Mouse (Mus musculus) cortical plate, adult 2 months (tissue): ENCODE data around the gene Sart3. TPM values are rescaled to one million over a fixed set of nuclear protein-coding genes. Genes with fewer than 3 reads are reported as not detected.
A peak's percentile ranks its signal among the peaks of the same experiment; 100 is the strongest.

Experiments used
- H3K27ac ChIP-seq: fragments of 200-500 bp; 2 replicates; pipeline ENCODE4 v1.5.1; 2012; ENCODE audit warnings: low read length, control low read depth, inconsistent platforms; ENCODE audit not compliant: insufficient read depth
- H3K4me1 ChIP-seq: fragments of 200-500 bp; 2 replicates; pipeline ENCODE4 v1.6.1; 2011; ENCODE audit warnings: low read length; ENCODE audit not compliant: control insufficient read depth, insufficient read depth
- H3K4me3 ChIP-seq: fragments of 200-500 bp; 2 replicates; pipeline ENCODE4 v1.5.1; 2011; ENCODE audit warnings: mild to moderate bottlenecking, low read length, control low read depth; ENCODE audit not compliant: insufficient read depth
- CTCF ChIP-seq: fragments of 200-500 bp; IDR thresholded peaks from 2 replicates; pipeline ENCODE4 v1.5.1; 2011; ENCODE audit warnings: mild to moderate bottlenecking, control low read depth, low read length; ENCODE audit not compliant: insufficient read depth; ENCODE audit errors: extremely low read depth
- POLR2A ChIP-seq: fragments of 200-500 bp; IDR thresholded peaks from 2 replicates; pipeline ENCODE4 v1.6.1; 2011; ENCODE audit warnings: mild to moderate bottlenecking, low read length, control low read depth; ENCODE audit not compliant: insufficient read depth; ENCODE audit errors: extremely low read depth
- polyA plus RNA-seq: library from polyadenylated mRNA; depleted of rRNA; stranded (reverse); fragments of >200 nt; gene quantifications from 2 replicates; pipeline ENCODE4 v1.2.3, GENCODE M21; 2012

Gene Sart3
- polyA plus RNA-seq, 1 experiment: 33.2 TPM

DNA sequence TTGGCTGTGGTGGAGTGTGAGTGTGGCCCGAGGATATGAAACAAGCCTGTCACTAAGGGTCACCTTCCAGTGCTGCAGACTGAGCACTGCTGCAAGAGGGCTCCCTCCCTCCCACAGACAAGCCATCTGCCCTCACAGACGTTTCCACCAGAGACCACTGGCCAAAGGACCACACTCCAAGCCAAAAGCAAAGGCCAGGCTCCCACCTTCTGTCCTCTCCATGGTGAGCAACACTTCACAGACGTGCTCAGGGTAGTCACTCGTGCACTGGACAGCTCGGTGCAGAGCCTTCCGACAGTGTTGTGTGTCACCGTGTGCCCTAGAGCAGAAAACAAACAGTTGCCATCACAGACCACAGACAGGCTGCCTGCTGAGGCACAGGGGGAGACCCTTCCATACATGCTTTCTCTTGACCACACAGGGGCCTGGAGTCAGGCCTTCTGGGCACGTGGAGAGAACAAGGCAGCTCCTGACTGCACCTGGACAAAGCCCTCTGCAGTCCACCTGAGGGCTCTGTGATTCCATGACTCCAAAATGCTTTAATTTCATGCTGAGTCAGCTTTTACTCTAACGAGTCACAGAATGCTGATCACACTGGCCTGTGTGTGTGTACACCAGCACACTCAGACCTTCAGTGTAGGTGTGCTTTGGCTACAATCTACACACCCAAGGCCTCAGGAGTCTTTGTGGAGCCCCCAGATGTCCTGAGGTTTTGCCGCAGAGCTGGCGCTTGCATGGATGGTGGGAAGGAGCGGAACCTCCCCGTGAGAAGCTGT lies 23.6 kb downstream of the Sart3 start:
- H3K4me1 ChIP-seq: no peaks in the 10 kb centered on the region
- no peak overlapping the region for H3K27ac ChIP-seq
- no peak overlapping the region for H3K4me3 ChIP-seq
- TF ChIP-seq CTCF: no peak
- TF ChIP-seq POLR2A: no peak

DNA sequence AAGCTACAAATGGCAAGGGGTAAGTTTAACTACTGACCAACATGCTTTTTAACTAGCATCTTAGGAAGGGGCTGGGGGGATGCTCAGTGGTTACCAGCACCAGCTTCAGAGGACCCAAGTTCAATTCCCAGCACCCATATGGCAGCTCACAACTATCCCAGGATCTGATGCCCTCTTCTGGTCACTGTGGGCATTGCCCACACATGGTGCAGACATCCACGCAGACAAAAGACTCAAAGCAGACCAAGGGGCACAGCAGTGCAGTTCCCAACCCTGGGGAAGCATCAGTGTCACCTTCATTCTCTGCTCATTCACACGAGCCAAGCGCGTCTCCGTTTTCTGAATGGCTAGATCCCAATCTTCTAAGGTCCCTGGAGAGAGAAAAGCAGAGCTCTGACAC lies 24.7 kb downstream of the Sart3 start:
- no peak overlapping the region for H3K27ac ChIP-seq
- H3K4me1 ChIP-seq: no peaks in the 10 kb centered on the region
- TF ChIP-seq POLR2A (no peak), CTCF (no peak)
- no peak overlapping the region for H3K4me3 ChIP-seq

DNA sequence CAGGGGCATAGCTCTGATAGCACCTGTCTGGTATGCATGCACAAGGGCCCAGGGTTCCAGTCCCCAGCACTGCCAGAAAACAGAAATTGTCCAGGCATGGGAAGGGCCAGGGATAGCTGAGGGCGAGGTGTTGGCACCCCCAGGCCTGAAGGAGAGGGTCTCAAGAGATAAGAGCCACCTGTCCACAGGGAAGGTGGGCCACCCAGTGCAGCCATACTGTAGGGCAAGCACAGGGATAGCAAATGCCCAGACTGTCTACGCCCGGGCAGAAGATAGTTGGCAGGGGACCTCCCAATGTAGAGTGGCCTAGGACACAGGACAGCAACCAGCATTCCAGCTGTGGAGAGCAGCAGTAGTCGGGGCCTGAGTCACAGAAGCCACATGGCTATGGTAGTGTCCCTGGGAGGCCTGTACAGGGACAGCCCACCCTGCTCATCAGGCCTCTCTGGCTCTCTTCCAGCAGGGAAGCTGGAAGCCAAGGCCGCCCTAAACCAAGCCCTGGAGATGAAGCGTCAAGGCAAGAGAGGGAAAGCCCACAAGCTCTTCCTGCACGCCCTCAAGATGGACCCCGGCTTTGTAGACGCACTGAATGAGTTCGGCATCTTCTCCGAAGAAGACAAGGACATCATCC lies 34.6 kb downstream of the Sart3 start:
- TF ChIP-seq CTCF (no peak), POLR2A (no peak)
- Histone ChIP-seq H3K4me1 (no peaks in the 10 kb centered on the region; the same call in none of the 2 replicates), H3K27ac (no peak overlapping the region), H3K4me3 (no peak overlapping the region)

GRCm38 (mm10) chr5:113736522-113737164 lies 35.7 kb downstream of the Sart3 start:
- TF ChIP-seq CTCF (no peak), POLR2A (no peak)
- Histone ChIP-seq H3K4me1 (no peaks in the 10 kb centered on the region; the same call in none of the 2 replicates), H3K27ac (no peak overlapping the region), H3K4me3 (peak overlapping the region; percentile 97)

GRCm38 (mm10) chr5:113736113-113736502 lies 36.2 kb downstream of the Sart3 start:
- no peak for TF ChIP-seq POLR2A
- TF ChIP-seq CTCF: no peak
- Histone ChIP-seq H3K27ac (peak overlapping the region; percentile 75; the same call in 1 of the 2 replicates), H3K4me1 (no peaks in the 10 kb centered on the region; the same call in none of the 2 replicates), H3K4me3 (peak overlapping the region; percentile 97)

GRCm38 (mm10) chr5:113735345-113736112 lies 36.8 kb downstream of the Sart3 start, which contains the start of gene Ficd:
TSS of gene Ficd (plus strand) at chr5:113735803.
- TF ChIP-seq POLR2A (peak; percentile 72), CTCF (no peak)
- Histone ChIP-seq H3K27ac (peak within 1 kb of the TSS; percentile 75), H3K4me1 (no peaks in the 10 kb centered on the region; the same call in none of the 2 replicates), H3K4me3 (peak within 1 kb of the TSS; percentile 97)

DNA sequence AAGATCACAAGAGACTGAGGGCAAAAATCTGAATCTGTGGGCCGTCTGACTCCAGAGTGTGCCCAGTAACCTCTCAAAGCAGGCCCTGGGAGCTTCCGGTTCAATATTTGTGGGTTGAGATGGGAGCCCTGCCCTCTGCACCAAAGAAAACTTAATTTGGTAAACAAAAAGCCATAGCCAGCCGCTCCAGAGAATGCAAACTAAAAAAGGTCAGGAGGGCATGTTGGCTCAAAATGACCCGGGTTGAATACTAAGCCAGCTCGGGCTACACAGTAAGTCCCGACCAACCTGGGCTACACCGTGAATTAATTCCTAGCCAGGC lies 37.3 kb downstream of the Sart3 start:
- peak overlapping the region; percentile 55 for H3K27ac ChIP-seq
- peaks cover 3% of the 10 kb centered on the region for H3K4me1 ChIP-seq
- TF ChIP-seq POLR2A (no peak), CTCF (no peak)
- H3K4me3 ChIP-seq: peak overlapping the region; percentile 97

DNA sequence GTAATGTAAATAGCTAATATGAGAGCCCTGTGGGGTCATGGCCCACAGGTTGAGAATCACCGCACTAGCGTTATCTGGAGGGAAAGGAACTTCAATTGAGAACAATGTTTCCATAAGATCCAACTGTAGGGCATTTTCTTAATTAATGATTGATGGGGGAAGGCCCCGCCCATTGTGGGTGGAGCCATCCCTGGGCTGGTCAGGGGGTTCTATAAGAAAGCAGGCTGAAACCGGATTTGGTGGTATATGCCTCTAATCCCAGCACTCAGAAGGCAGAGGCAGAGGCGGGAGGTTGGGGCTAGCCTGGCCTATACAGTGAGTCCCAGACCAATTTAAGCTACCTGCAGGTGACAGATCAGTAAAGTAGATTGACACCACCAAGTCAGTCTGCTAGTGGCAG lies 37.9 kb downstream of the Sart3 start:
- no peak overlapping the region for H3K27ac ChIP-seq
- TF ChIP-seq CTCF: no peak
- no peak for TF ChIP-seq POLR2A
- H3K4me1 ChIP-seq: peaks cover 3% of the 10 kb centered on the region
- no peak overlapping the region for H3K4me3 ChIP-seq

DNA sequence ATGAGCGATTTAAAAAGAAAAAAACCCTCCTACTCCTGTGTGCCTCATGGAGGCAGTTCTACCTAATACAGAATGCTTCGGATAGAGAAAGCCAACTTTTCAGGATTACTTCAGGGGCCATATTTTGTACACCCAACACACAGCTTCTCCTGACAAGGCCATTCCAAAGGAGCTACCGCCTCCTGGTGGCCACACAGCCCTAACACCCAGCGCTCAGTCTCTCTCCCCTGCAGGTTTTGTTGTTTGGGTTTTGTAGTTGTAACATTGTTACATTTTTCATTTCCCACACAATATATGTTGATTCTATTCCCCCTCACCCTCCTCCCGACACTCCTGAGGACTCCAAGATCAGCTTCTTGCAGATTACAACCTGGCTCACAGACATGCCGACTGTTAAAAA lies 40.1 kb downstream of the Sart3 start:
- Histone ChIP-seq H3K4me3 (no peak overlapping the region), H3K27ac (no peak overlapping the region), H3K4me1 (peaks cover 3% of the 10 kb centered on the region)
- TF ChIP-seq POLR2A (no peak), CTCF (peak; percentile 84)
